Mouse (Mus musculus): Measurements from ENCODE around the gene Sbno1.

The Sbno1 gene

GRCm38 (mm10) chr5:124442628-124443027, 16.8 kb upstream of the Sbno1 start:
- no peak for DNase-seq

- no peak for DNase-seq
Measured at GRCm38 (mm10) chr5:124440094-124440701, 14.4 kb upstream of the Sbno1 start.

- peak; percentile 97 for DNase-seq
Measured at GRCm38 (mm10) chr5:124439447-124440093, 13.8 kb upstream of the Sbno1 start, which contains the start of gene Kmt5a. Gene Kmt5a, plus strand, starts transcription at chr5:124439930.

GRCm38 (mm10) chr5:124438746-124439145, 12.9 kb upstream of the Sbno1 start:
- DNase-seq: no peak

- no peak for DNase-seq
Measured at GRCm38 (mm10) chr5:124438229-124438628, 12.4 kb upstream of the Sbno1 start.

GRCm38 (mm10) chr5:124433048-124433447, 7.2 kb upstream of the Sbno1 start:
- peak; percentile 20 for DNase-seq

- DNase-seq: peak; percentile 56
Measured at GRCm38 (mm10) chr5:124432398-124433012, 6.7 kb upstream of the Sbno1 start.

GRCm38 (mm10) chr5:124426475-124427071, 772 bp upstream of the Sbno1 start:
- peak; percentile 48 for DNase-seq

GRCm38 (mm10) chr5:124424723-124425411, 934 bp downstream of the Sbno1 start:
- DNase-seq: peak; percentile 65

GRCm38 (mm10) chr5:124424200-124424722, 1.5 kb downstream of the Sbno1 start:
- DNase-seq: no peak

- DNase-seq: no peak
Measured at GRCm38 (mm10) chr5:124421786-124422185, 4.0 kb downstream of the Sbno1 start.

GRCm38 (mm10) chr5:124418903-124419302, 6.9 kb downstream of the Sbno1 start:
- DNase-seq: no peak

GRCm38 (mm10) chr5:124412163-124412562, 13.6 kb downstream of the Sbno1 start:
- DNase-seq: no peak

- DNase-seq: no peak
Measured at GRCm38 (mm10) chr5:124410808-124411207, 15.0 kb downstream of the Sbno1 start.

- DNase-seq: no peak
Measured at GRCm38 (mm10) chr5:124393726-124394125, 32.1 kb downstream of the Sbno1 start.

- DNase-seq: no peak
Measured at GRCm38 (mm10) chr5:124392412-124392811, 33.4 kb downstream of the Sbno1 start.

- no peak for DNase-seq
Measured at GRCm38 (mm10) chr5:124387932-124388331, 37.9 kb downstream of the Sbno1 start.

- DNase-seq: no peak
Measured at GRCm38 (mm10) chr5:124380121-124380520, 45.7 kb downstream of the Sbno1 start.

GRCm38 (mm10) chr5:124377149-124377548, 48.7 kb downstream of the Sbno1 start:
- no peak for DNase-seq

GRCm38 (mm10) chr5:124376401-124376800, 49.4 kb downstream of the Sbno1 start:
- DNase-seq: no peak

- DNase-seq: no peak
Measured at GRCm38 (mm10) chr5:124374298-124374697, 51.5 kb downstream of the Sbno1 start.

- DNase-seq: no peak
Measured at GRCm38 (mm10) chr5:124366721-124367120, 59.1 kb downstream of the Sbno1 start.

- no peak for DNase-seq
Measured at GRCm38 (mm10) chr5:124365754-124366153, 60.0 kb downstream of the Sbno1 start.
